Mouse (Mus musculus) midbrain, embryonic 10.5 days (tissue): ENCODE results near the gene Smc4. TPM values are rescaled to one million over a fixed set of nuclear protein-coding genes. Genes with fewer than 3 reads are reported as not detected.

Experiments
- DNase-seq: peaks from one replicate; pipeline ENCODE4 v3.0.0-alpha.2; 2017; ENCODE audit warnings: low spot score
- H3K27ac ChIP-seq: fragments of 300-500 bp; sonication (generic); replicated peaks from 2 replicates; pipeline ENCODE4 v1.5.1; 2016; ENCODE audit warnings: mild to moderate bottlenecking
- H3K27me3 ChIP-seq: fragments of 300-500 bp; sonication (generic); 2 replicates; pipeline ENCODE4 v1.6.1; 2016; ENCODE audit warnings: low read depth, mild to moderate bottlenecking; ENCODE audit not compliant: poor library complexity, severe bottlenecking
- H3K36me3 ChIP-seq: fragments of 300-500 bp; sonication (generic); 2 replicates; pipeline ENCODE4 v1.6.1; 2016; ENCODE audit warnings: mild to moderate bottlenecking, moderate library complexity
- H3K4me1 ChIP-seq: fragments of 300-500 bp; sonication (generic); 2 replicates; pipeline ENCODE4 v1.6.1; 2016
- H3K4me3 ChIP-seq: fragments of 300-500 bp; sonication (generic); 2 replicates; pipeline ENCODE4 v1.5.1; 2016; ENCODE audit warnings: mild to moderate bottlenecking, moderate library complexity
- H3K9me3 ChIP-seq: fragments of 300-500 bp; sonication (generic); replicated peaks from 2 replicates; pipeline ENCODE4 v1.6.1; 2016; ENCODE audit warnings: mild to moderate bottlenecking
- WGBS: fragments of 180-500 bp; shearing (Covaris S2); methylation state at CpG from one replicate; pipeline ENCODE4 v1.1.7; 2016; 5-methylcytosine and 5-hydroxymethylcytosine counted together
- polyA plus RNA-seq: library from polyadenylated mRNA; unstranded; fragments of >200 nt; fragmentation: Nextera tagmentation; extraction: Ambion mirVana; gene quantifications from 2 replicates; pipeline ENCODE4 v1.2.1, GENCODE M21; 2016

Smc4 gene
- 180 and 183 TPM in 2 replicates for polyA plus RNA-seq

- WGBS, result under 1% methylated on average over 76 of the region's 76 CpGs
- Histone ChIP-seq H3K27me3 (no peaks in the 10 kb centered on the region), H3K27ac (peak within 1 kb of the TSS; percentile 98), H3K9me3 (no peaks in the 10 kb centered on the region), H3K4me3 (peak within 1 kb of the TSS; percentile 100), H3K36me3 (peaks cover 31% of the 10 kb centered on the region), H3K4me1 (peaks cover 29% of the 10 kb centered on the region)
- peak; percentile 97 for DNase-seq
These were observed at the start of gene Smc4, which contains the start of gene Ift80 for GRCm38 (mm10) chr3:69004437-69005337. TSS of gene Smc4 (plus strand) at chr3:69004738. TSS of gene Ift80 (minus strand) at chr3:69004570.

GRCm38 (mm10) chr3:68956454-68956853 lies 48.1 kb upstream of the Smc4 start:
- Histone ChIP-seq H3K4me1 (no peaks in the 10 kb centered on the region), H3K9me3 (no peaks in the 10 kb centered on the region)
- WGBS, result 66% methylated on average over 4 of the region's 4 CpGs

GRCm38 (mm10) chr3:68957413-68957812 lies 47.1 kb upstream of the Smc4 start:
- H3K27me3 ChIP-seq, result no peaks in the 10 kb centered on the region
- H3K27ac ChIP-seq, result no peak overlapping the region
- no peak overlapping the region for H3K4me3 ChIP-seq
- H3K4me1 ChIP-seq, result no peaks in the 10 kb centered on the region
- H3K9me3 ChIP-seq, result no peaks in the 10 kb centered on the region
- 84% methylated on average over 3 of the region's 3 CpGs for WGBS
- peaks cover 31% of the 10 kb centered on the region for H3K36me3 ChIP-seq
- no peak for DNase-seq

More at GRCm38 (mm10) chr3:68956454-68956853, 48.1 kb upstream of the Smc4 start:
- no peak for DNase-seq
- no peak overlapping the region for H3K4me3 ChIP-seq
- H3K27ac ChIP-seq, result no peak overlapping the region
- H3K27me3 ChIP-seq, result no peaks in the 10 kb centered on the region
- H3K36me3 ChIP-seq, result peaks cover 22% of the 10 kb centered on the region

GRCm38 (mm10) chr3:68964682-68965081 lies 39.9 kb upstream of the Smc4 start:
- H3K4me3 ChIP-seq, result no peak overlapping the region
- DNase-seq, result no peak
- H3K27ac ChIP-seq, result no peak overlapping the region
- H3K36me3 ChIP-seq, result peaks cover 81% of the 10 kb centered on the region
- no peaks in the 10 kb centered on the region for H3K4me1 ChIP-seq
- no peaks in the 10 kb centered on the region for H3K27me3 ChIP-seq
- peaks cover 7% of the 10 kb centered on the region; the same call in 1 of the 2 replicates for H3K9me3 ChIP-seq

GRCm38 (mm10) chr3:68966527-68967285 lies 37.8 kb upstream of the Smc4 start:
- H3K27me3 ChIP-seq, result no peaks in the 10 kb centered on the region
- WGBS, result 93% methylated on average over 6 of the region's 6 CpGs
- H3K4me1 ChIP-seq, result no peaks in the 10 kb centered on the region
- no peak overlapping the region for H3K4me3 ChIP-seq
- H3K9me3 ChIP-seq, result peaks cover 7% of the 10 kb centered on the region; the same call in 1 of the 2 replicates
- H3K27ac ChIP-seq, result no peak overlapping the region
- peaks cover 66% of the 10 kb centered on the region for H3K36me3 ChIP-seq
- DNase-seq, result no peak

- 90% methylated on average over 6 of the region's 6 CpGs for WGBS
- no peak for DNase-seq
- peaks cover 66% of the 10 kb centered on the region for H3K36me3 ChIP-seq
- H3K4me1 ChIP-seq, result no peaks in the 10 kb centered on the region
- H3K27ac ChIP-seq, result no peak overlapping the region
- peaks cover 7% of the 10 kb centered on the region; the same call in 1 of the 2 replicates for H3K9me3 ChIP-seq
- no peaks in the 10 kb centered on the region for H3K27me3 ChIP-seq
- H3K4me3 ChIP-seq, result no peak overlapping the region
These were observed 37.1 kb upstream of the Smc4 start for GRCm38 (mm10) chr3:68967404-68967803.

GRCm38 (mm10) chr3:68969091-68969590 lies 35.4 kb upstream of the Smc4 start:
- 93% methylated on average over 3 of the region's 3 CpGs for WGBS
- no peaks in the 10 kb centered on the region for H3K27me3 ChIP-seq
- H3K27ac ChIP-seq, result no peak overlapping the region
- H3K9me3 ChIP-seq, result peaks cover 7% of the 10 kb centered on the region; the same call in 1 of the 2 replicates
- H3K4me3 ChIP-seq, result no peak overlapping the region
- H3K36me3 ChIP-seq, result peaks cover 49% of the 10 kb centered on the region
- DNase-seq, result no peak
- no peaks in the 10 kb centered on the region for H3K4me1 ChIP-seq

GRCm38 (mm10) chr3:68973574-68973973 lies 31.0 kb upstream of the Smc4 start:
- Histone ChIP-seq H3K27ac (no peak overlapping the region), H3K36me3 (peaks cover 18% of the 10 kb centered on the region; the same call in 1 of the 2 replicates), H3K4me3 (no peak overlapping the region), H3K27me3 (no peaks in the 10 kb centered on the region), H3K4me1 (peaks cover 8% of the 10 kb centered on the region; the same call in 1 of the 2 replicates), H3K9me3 (no peaks in the 10 kb centered on the region)
- no peak for DNase-seq
- WGBS, result 83% methylated on average over 1 of the region's 1 CpGs

- H3K36me3 ChIP-seq, result peaks cover 14% of the 10 kb centered on the region; the same call in 1 of the 2 replicates
- peaks cover 8% of the 10 kb centered on the region; the same call in 1 of the 2 replicates for H3K4me1 ChIP-seq
- H3K27ac ChIP-seq, result no peak overlapping the region
- no peak for DNase-seq
- H3K27me3 ChIP-seq, result no peaks in the 10 kb centered on the region
- H3K4me3 ChIP-seq, result no peak overlapping the region
- 90% methylated on average over 8 of the region's 8 CpGs for WGBS
- H3K9me3 ChIP-seq, result no peaks in the 10 kb centered on the region
These were observed 29.7 kb upstream of the Smc4 start for GRCm38 (mm10) chr3:68974639-68975532.

- no peak overlapping the region for H3K27ac ChIP-seq
- no peaks in the 10 kb centered on the region for H3K9me3 ChIP-seq
- H3K4me1 ChIP-seq, result peaks cover 8% of the 10 kb centered on the region; the same call in 1 of the 2 replicates
- DNase-seq, result no peak
- peaks cover 12% of the 10 kb centered on the region; the same call in 1 of the 2 replicates for H3K36me3 ChIP-seq
- WGBS, result 55% methylated on average over 9 of the region's 9 CpGs
- H3K4me3 ChIP-seq, result no peak overlapping the region
- no peaks in the 10 kb centered on the region for H3K27me3 ChIP-seq
These were observed 28.7 kb upstream of the Smc4 start for GRCm38 (mm10) chr3:68975533-68976490.

GRCm38 (mm10) chr3:68977696-68978095 lies 26.8 kb upstream of the Smc4 start:
- H3K4me1 ChIP-seq, result peaks cover 8% of the 10 kb centered on the region; the same call in 1 of the 2 replicates
- no peak overlapping the region for H3K4me3 ChIP-seq
- H3K36me3 ChIP-seq, result peaks cover 9% of the 10 kb centered on the region; the same call in 1 of the 2 replicates
- H3K27ac ChIP-seq, result no peak overlapping the region
- no peak for DNase-seq
- H3K27me3 ChIP-seq, result no peaks in the 10 kb centered on the region
- WGBS, result 96% methylated on average over 4 of the region's 4 CpGs
- H3K9me3 ChIP-seq, result no peaks in the 10 kb centered on the region
